Mouse (Mus musculus) brain, embryonic 14.5 days (tissue): Measurements from ENCODE around the gene Sgms1.
"Not testable (repeated sequence)": the region's sequence is repeated elsewhere in the genome, so short reads cannot be mapped to it uniquely, and the experiment has no call there.

Source experiments
- CTCF ChIP-seq: fragments of 200-500 bp; IDR thresholded peaks from 2 replicates; pipeline ENCODE4 v1.5.1; 2012; ENCODE audit warnings: inconsistent platforms, mild to moderate bottlenecking, moderate library complexity, borderline replicate concordance; ENCODE audit not compliant: insufficient read depth, insufficient read length; ENCODE audit errors: extremely low read depth
- POLR2A ChIP-seq: fragments of 200-500 bp; IDR thresholded peaks from 2 replicates; pipeline ENCODE4 v1.6.1; 2012; ENCODE audit warnings: mild to moderate bottlenecking, inconsistent platforms, borderline replicate concordance; ENCODE audit not compliant: poor library complexity, insufficient read depth, insufficient read length, severe bottlenecking; ENCODE audit errors: extremely low read depth

GRCm38 (mm10) chr19:32084813-32085212, 304.7 kb downstream of the Sgms1 start:
- not testable (repeated sequence) for TF ChIP-seq CTCF, POLR2A
